In the genomic region with DNA sequence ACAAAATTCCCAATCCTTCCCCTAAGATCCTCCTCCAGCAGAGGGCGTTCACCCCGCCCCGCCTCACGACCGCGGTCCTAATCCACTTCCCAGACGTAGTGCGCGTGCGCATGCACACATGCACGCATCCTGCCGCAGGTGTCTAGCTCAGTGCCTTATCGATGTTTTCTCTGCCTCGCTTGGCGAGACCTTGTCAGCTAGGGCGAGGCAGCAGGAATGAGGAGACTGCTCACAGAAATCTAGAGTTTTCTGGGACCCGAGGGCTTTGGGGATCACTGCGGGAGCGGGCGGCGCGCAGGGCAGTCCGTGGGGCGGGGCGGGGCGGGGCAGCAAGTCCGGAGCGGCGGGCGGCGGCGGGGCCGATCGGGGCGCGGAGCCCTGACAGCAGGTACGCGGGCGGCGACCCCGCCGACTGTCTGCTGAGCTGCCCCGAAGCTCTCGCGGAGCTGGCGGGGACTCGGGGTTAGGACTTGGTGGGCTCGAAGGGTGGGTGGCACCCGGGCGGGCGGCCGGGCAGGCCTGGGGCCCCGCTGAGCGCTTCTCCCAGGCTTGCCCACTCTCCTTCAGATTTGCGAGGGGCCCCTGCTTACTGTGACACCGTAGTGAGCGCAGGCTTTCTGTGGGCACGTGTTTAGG, we compare ENCODE assay signal across 8 mouse cellular contexts. TPM values are rescaled to one million over a fixed set of nuclear protein-coding genes. Genes with fewer than 3 reads are reported as not detected.
DNase-seq lines count a peak whose midpoint lies in the region; ATAC-seq and TF ChIP-seq lines count a peak whose summit lies in the region.

Gene Dctn1, plus strand, starts transcription at position 314 of the 636 bp plus-strand sequence.

- H3K4me3 ChIP-seq in forebrain, embryonic 15.5 days = peak within 1 kb of the TSS; percentile 94
- H3K4me3 ChIP-seq in lung, adult 2 months (replicated peaks; ENCODE audit: extremely low read depth, low read depth, low read length) = peak within 1 kb of the TSS; percentile 90

- peak; percentile 45; the same call in 1 of the 2 replicates for TF ChIP-seq POLR2A in lung, adult 2 months (IDR thresholded peaks at IDR 0.05; ENCODE audit: borderline replicate concordance, extremely low read depth, low read depth, low read length)

- H3K9me3 ChIP-seq in forebrain, embryonic 15.5 days = no peaks in the 10 kb centered on the region

- peak; percentile 96 for DNase-seq in ES-CJ7 (ENCODE audit: low read depth, low spot score)
- peak; percentile 95 for DNase-seq in cerebellum, adult 11 months
- DNase-seq in heart, postnatal 25 days (ENCODE audit: low spot score) = peak; percentile 88
- peak; percentile 93 to 95 for DNase-seq in layer of hippocampus, adult 18-20 months (ENCODE audit: low spot score in 2 of 2)
- peak; percentile 95 for DNase-seq in lung, adult 2 months
- peak; percentile 86 to 87 for DNase-seq in thymus, adult 18-20 months

- peak within 1 kb of the TSS; percentile 92 for H3K9ac ChIP-seq in forebrain, embryonic 15.5 days (replicated peaks)

- intact Hi-C loops in heart, postnatal 25 days (cut with DNase I) = no loop called here

- peaks cover 27% of the 10 kb centered on the region for H3K27me3 ChIP-seq in forebrain, embryonic 15.5 days

- TF ChIP-seq CTCF in lung, adult 2 months (IDR thresholded peaks at IDR 0.05; ENCODE audit: insufficient read depth, low read length) = peak; percentile 58

- ATAC-seq in forebrain, embryonic 15.5 days (replicated peaks) = peak; percentile 87
- ATAC-seq in neutrophil, adult 5-6 weeks (ENCODE audit: extremely low read depth, insufficient number of reproducible peaks, low FRiP score, poor library complexity, severe bottlenecking) = peak; percentile 90

- no peaks in the 10 kb centered on the region for H3K36me3 ChIP-seq in forebrain, embryonic 15.5 days

- peak within 1 kb of the TSS; percentile 56 for H3K4me2 ChIP-seq in forebrain, embryonic 15.5 days (replicated peaks)

- H3K4me1 ChIP-seq in forebrain, embryonic 15.5 days = peaks cover 41% of the 10 kb centered on the region
- peaks cover 5% of the 10 kb centered on the region for H3K4me1 ChIP-seq in lung, adult 2 months (ENCODE audit: control insufficient read depth, insufficient read depth, low read length)

- WGBS in forebrain, embryonic 15.5 days = under 1% methylated on average over 58 of the region's 58 CpGs
- WGBS in lung, adult 2 months = under 1% methylated on average over 56 of the region's 58 CpGs

- H3K27ac ChIP-seq in forebrain, embryonic 15.5 days (replicated peaks) = peak within 1 kb of the TSS; percentile 92

RNA-seq across cellular contexts. Expression of gene Dctn1, which starts in this region (rescaled TPM):
- 143 and 147 TPM in 2 replicates for polyA plus RNA-seq in forebrain, embryonic 15.5 days (2015; fragmentation: Nextera tagmentation; extraction: Ambion mirVana)
- total RNA-seq in heart, postnatal 25 days (2021) = 100 to 1,000 TPM; 134 to 136 TPM
- 100 to 1,000 TPM; 398 to 403 TPM for total RNA-seq in layer of hippocampus, adult 18-20 months (2021)
- polyA plus RNA-seq in lung, adult 2 months (2012; rRNA removed) = 146 and 155 TPM in 2 replicates
- 80.4 and 83.4 TPM in 2 replicates for total RNA-seq in neutrophil, adult 5-6 weeks (2017)

Comparison
In these comparisons a context has a peak if more than half of its experiments do, and no peak if none do; other contexts are left out.
1. Peak in every context shown above with its lines: DNase-seq, ATAC-seq, H3K4me3 ChIP-seq and H3K27ac ChIP-seq.